Mouse (Mus musculus) midbrain, embryonic 14.5 days (tissue): ENCODE data around the gene Abtb1. TPM values are rescaled to one million over a fixed set of nuclear protein-coding genes. Genes with fewer than 3 reads are reported as not detected.

ENCODE experiments used
- ATAC-seq: fragments of 200-750 bp; cut with Nextera tagmentation; 2 replicates; pipeline ENCODE4 v1.8.0; 2017; ENCODE audit warnings: moderate number of reproducible peaks, moderate library complexity; ENCODE audit not compliant: low FRiP score, low TSS enrichment
- DNase-seq: peaks from one replicate; pipeline ENCODE4 v3.0.0-alpha.2; 2015
- H3K27ac ChIP-seq: fragments of 300-500 bp; sonication (generic); replicated peaks from 2 replicates; pipeline ENCODE4 v1.5.1; 2014; ENCODE audit warnings: mild to moderate bottlenecking, low read depth, low read length, moderate library complexity
- H3K27me3 ChIP-seq: fragments of 300-500 bp; sonication (generic); 2 replicates; pipeline ENCODE4 v1.6.1; 2014; ENCODE audit warnings: low read length, control low read depth, mixed read lengths; ENCODE audit not compliant: control insufficient read depth, insufficient read depth
- H3K36me3 ChIP-seq: fragments of 300-500 bp; sonication (generic); 2 replicates; pipeline ENCODE4 v1.6.1; 2014; ENCODE audit warnings: low read length, control low read depth; ENCODE audit not compliant: control insufficient read depth, insufficient read depth
- H3K4me1 ChIP-seq: fragments of 300-500 bp; sonication (generic); 2 replicates; pipeline ENCODE4 v1.6.1; 2014; ENCODE audit warnings: mild to moderate bottlenecking, antibody characterized with exemption, low read length, control low read depth; ENCODE audit not compliant: control insufficient read depth, insufficient read depth
- H3K4me2 ChIP-seq: fragments of 300-500 bp; sonication (generic); 2 replicates; pipeline ENCODE4 v1.6.1; 2014; ENCODE audit warnings: mild to moderate bottlenecking, low read length, moderate library complexity
- H3K4me3 ChIP-seq: fragments of 300-500 bp; sonication (generic); replicated peaks from 2 replicates; pipeline ENCODE4 v1.5.1; 2014; ENCODE audit warnings: low read depth, low read length
- H3K9ac ChIP-seq: fragments of 300-500 bp; sonication (generic); replicated peaks from 2 replicates; pipeline ENCODE4 v1.6.1; 2014; ENCODE audit warnings: mild to moderate bottlenecking, low read length, moderate library complexity
- H3K9me3 ChIP-seq: fragments of 300-500 bp; sonication (generic); 2 replicates; pipeline ENCODE4 v1.6.1; 2016; ENCODE audit warnings: low read length, control low read depth, mixed read lengths; ENCODE audit not compliant: control insufficient read depth
- WGBS: fragments of 180-500 bp; shearing (Covaris S2); extraction: QIAGEN DNeasy Blood & Tissue Kit; methylation state at CpG from one replicate; pipeline ENCODE4 v1.1.7; 2014; 5-methylcytosine and 5-hydroxymethylcytosine counted together
- polyA plus RNA-seq: library from polyadenylated mRNA; unstranded; fragments of >200 nt; fragmentation: Nextera tagmentation; extraction: Ambion mirVana; gene quantifications from 2 replicates; pipeline ENCODE4 v1.2.1, GENCODE M21; 2014

Gene Abtb1
- polyA plus RNA-seq, 1 experiment from 2014 or later: 30.1 TPM

- WGBS: 78% methylated on average over 13 of the region's 13 CpGs
- no peaks in the 10 kb centered on the region for H3K9me3 ChIP-seq
- ATAC-seq (no peak), DNase-seq (no peak)
- no peaks in the 10 kb centered on the region for H3K27me3 ChIP-seq
- H3K9ac ChIP-seq: no peak overlapping the region
- no peak overlapping the region for H3K27ac ChIP-seq
- H3K4me2 ChIP-seq: no peak overlapping the region
- no peak overlapping the region for H3K4me3 ChIP-seq
- no peaks in the 10 kb centered on the region for H3K36me3 ChIP-seq
- H3K4me1 ChIP-seq: peaks cover 11% of the 10 kb centered on the region
Measured at GRCm38 (mm10) chr6:88793872-88794271, 47.9 kb downstream of the Abtb1 start.

DNA sequence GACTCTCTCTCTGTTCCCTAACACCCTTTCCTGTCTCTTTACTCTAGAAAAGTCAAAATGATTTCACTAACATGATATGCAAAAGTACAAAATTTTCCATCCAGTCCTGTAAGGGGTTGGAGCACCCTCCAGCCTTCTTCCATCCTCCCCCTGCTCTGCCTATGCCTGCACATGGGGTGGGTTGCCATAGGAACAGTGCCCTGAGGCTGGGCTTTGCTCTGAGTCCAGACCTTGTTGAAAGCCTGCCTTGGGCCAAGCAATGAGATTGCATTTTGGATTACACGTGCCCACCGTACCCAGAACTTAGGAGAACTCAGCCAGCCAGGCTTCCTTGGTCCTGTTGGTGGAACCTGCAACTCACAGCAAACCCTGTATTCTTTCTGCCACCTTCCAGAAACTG is 48.5 kb downstream of the Abtb1 start:
- Histone ChIP-seq H3K27ac (no peak overlapping the region), H3K4me1 (peaks cover 14% of the 10 kb centered on the region)
- WGBS: 31% methylated on average over 2 of the region's 2 CpGs

GRCm38 (mm10) chr6:88792147-88792691 is 49.6 kb downstream of the Abtb1 start:
- no peaks in the 10 kb centered on the region for H3K36me3 ChIP-seq
- no peaks in the 10 kb centered on the region for H3K9me3 ChIP-seq
- no peak overlapping the region for H3K4me3 ChIP-seq
- no peaks in the 10 kb centered on the region for H3K27me3 ChIP-seq
- H3K4me1 ChIP-seq: peaks cover 20% of the 10 kb centered on the region
- 43% methylated on average over 7 of the region's 7 CpGs for WGBS
- no peak for ATAC-seq
- DNase-seq: no peak
- no peak overlapping the region for H3K9ac ChIP-seq
- H3K4me2 ChIP-seq: no peak overlapping the region
- H3K27ac ChIP-seq: no peak overlapping the region

More for the DNA sequence above, 48.5 kb downstream of the Abtb1 start:
- Histone ChIP-seq H3K9ac (no peak overlapping the region), H3K4me2 (no peak overlapping the region), H3K9me3 (no peaks in the 10 kb centered on the region), H3K4me3 (no peak overlapping the region), H3K36me3 (no peaks in the 10 kb centered on the region), H3K27me3 (no peaks in the 10 kb centered on the region)
- ATAC-seq (peak; percentile 53; the same call in 1 of the 2 replicates), DNase-seq (peak; percentile 77)

DNA sequence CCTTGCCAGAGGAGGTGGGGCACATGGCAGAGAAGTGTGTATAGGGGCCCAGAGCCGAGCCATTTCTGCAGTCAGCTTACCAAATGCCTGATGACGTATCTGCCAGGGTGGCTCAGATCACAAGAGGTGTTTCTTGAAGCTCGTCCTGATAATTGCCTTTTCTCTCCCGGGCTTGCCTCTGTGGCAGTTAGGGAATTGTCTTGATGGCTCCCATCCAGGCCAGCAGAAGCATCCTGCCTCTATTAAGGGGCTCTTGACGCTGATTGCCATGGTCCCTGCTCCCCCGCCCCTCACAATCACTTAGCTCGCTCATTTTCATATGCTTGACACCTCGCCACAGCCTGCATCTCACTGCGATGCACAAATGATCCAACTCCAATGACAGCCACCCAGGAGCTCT is 50.5 kb downstream of the Abtb1 start:
- no peak overlapping the region for H3K9ac ChIP-seq
- WGBS: 39% methylated on average over 9 of the region's 9 CpGs
- peaks cover 20% of the 10 kb centered on the region for H3K4me1 ChIP-seq
- H3K4me3 ChIP-seq: no peak overlapping the region
- peak; percentile 25; the same call in 1 of the 2 replicates for ATAC-seq
- no peaks in the 10 kb centered on the region for H3K36me3 ChIP-seq
- no peak overlapping the region for H3K4me2 ChIP-seq
- no peaks in the 10 kb centered on the region for H3K9me3 ChIP-seq
- H3K27ac ChIP-seq: 0 out of 2 replicates have a peak overlapping the region, but pooled peaks have one; percentile 20
- DNase-seq: peak; percentile 43
- H3K27me3 ChIP-seq: no peaks in the 10 kb centered on the region

GRCm38 (mm10) chr6:88788219-88788618 is 53.6 kb downstream of the Abtb1 start:
- peak; percentile 57 for DNase-seq
- 67% methylated on average over 11 of the region's 11 CpGs for WGBS
- Histone ChIP-seq H3K4me1 (peaks cover 21% of the 10 kb centered on the region), H3K9me3 (no peaks in the 10 kb centered on the region), H3K4me2 (no peak overlapping the region), H3K9ac (no peak overlapping the region), H3K27ac (peak overlapping the region; percentile 54), H3K27me3 (no peaks in the 10 kb centered on the region), H3K36me3 (no peaks in the 10 kb centered on the region), H3K4me3 (no peak overlapping the region)
- ATAC-seq: no peak

DNA sequence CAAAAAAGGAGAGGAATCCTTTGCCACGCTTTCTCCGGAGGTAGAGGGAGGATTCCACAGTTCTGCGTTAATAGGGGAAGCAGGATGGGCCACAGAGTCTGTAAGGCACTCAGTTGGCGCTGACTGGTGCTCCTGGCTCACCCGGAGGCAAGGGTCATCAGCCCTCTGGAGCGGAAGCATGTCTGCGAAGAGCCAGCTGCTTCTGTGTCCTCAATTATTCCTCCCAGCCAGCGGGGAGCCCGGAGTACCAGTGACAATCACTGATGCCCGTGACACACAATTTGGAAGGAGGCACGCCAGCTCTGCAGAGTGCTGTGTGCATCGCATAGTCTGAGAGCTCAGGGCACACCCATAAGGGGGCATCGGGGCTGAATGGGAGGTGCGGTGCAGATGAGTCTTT is 54.3 kb downstream of the Abtb1 start:
- Histone ChIP-seq H3K27ac (peak overlapping the region; percentile 55), H3K4me1 (peaks cover 17% of the 10 kb centered on the region), H3K9me3 (no peaks in the 10 kb centered on the region), H3K4me3 (no peak overlapping the region), H3K27me3 (no peaks in the 10 kb centered on the region), H3K36me3 (no peaks in the 10 kb centered on the region), H3K4me2 (no peak overlapping the region), H3K9ac (no peak overlapping the region; the same call in 1 of the 2 replicates)
- ATAC-seq (no peak), DNase-seq (peak; percentile 36)
- 57% methylated on average over 14 of the region's 14 CpGs for WGBS

- H3K4me3 ChIP-seq: no peak overlapping the region
- H3K27me3 ChIP-seq: no peaks in the 10 kb centered on the region
- no peak for DNase-seq
- H3K9ac ChIP-seq: no peak overlapping the region
- no peaks in the 10 kb centered on the region for H3K9me3 ChIP-seq
- no peak overlapping the region for H3K27ac ChIP-seq
- no peak for ATAC-seq
- H3K4me2 ChIP-seq: no peak overlapping the region
- no peaks in the 10 kb centered on the region for H3K36me3 ChIP-seq
- H3K4me1 ChIP-seq: peaks cover 17% of the 10 kb centered on the region; the same call in 1 of the 2 replicates
- WGBS: 87% methylated on average over 15 of the region's 15 CpGs
Measured at GRCm38 (mm10) chr6:88786732-88787445, 54.9 kb downstream of the Abtb1 start.
